11 mouse cellular contexts compared by ENCODE assay signal in the genomic region with DNA sequence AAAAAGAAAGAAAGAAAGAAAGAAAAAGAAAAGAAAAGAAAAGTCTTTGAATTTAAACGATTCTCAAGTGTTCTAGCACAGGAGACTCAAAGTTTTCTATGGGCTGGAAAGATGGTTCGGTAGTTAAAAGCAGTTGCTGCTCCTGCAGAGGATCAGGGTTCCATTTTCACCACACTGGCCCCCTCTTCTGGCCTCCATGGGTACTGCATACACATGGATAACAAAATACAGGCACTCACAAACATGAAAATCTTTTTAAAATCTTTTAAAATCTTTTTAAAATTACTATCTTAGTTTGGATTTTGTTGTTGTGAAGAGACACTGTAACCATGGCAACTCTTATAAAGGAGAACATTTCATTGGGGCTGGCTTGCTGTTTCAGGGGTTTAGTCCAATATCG. TPM values are rescaled to one million over a fixed set of nuclear protein-coding genes. Genes with fewer than 3 reads are reported as not detected.
A peak's percentile ranks its signal among the peaks of the same experiment; 100 is the strongest.
DNase-seq lines count a peak whose midpoint lies in the region; ATAC-seq lines count a peak whose summit lies in the region.
"Had no signal": no experiment of that assay in that cellular context is flagged by ENCODE, and none has a peak within 500 bp of the region (broad histone marks: within the 10 kb centered on the region; RNA-seq: fewer than 3 reads in every experiment).

No protein-coding gene starts in this region.

- H3K27ac ChIP-seq in hindbrain, embryonic 10.5 days = no peak overlapping the region
- H3K27ac ChIP-seq in hindbrain, embryonic 13.5 days = no peak overlapping the region
- no peak overlapping the region for H3K27ac ChIP-seq in heart, embryonic 12.5 days (ENCODE audit: poor library complexity, severe bottlenecking)
- H3K27ac ChIP-seq: forebrain, embryonic 10.5 days; heart, embryonic 15.5 days; limb, embryonic 12.5 days had no signal

- H3K36me3 ChIP-seq in hindbrain, embryonic 10.5 days = no peaks in the 10 kb centered on the region
- H3K36me3 ChIP-seq in hindbrain, embryonic 13.5 days = no peaks in the 10 kb centered on the region
- no peaks in the 10 kb centered on the region for H3K36me3 ChIP-seq in splenic B cell, adult 2 months (ENCODE audit: control insufficient read depth, insufficient read depth, low read length, poor library complexity, severe bottlenecking)
- no peaks in the 10 kb centered on the region for H3K36me3 ChIP-seq in heart, embryonic 12.5 days
- H3K36me3 ChIP-seq: forebrain, embryonic 10.5 days; heart, embryonic 15.5 days; limb, embryonic 12.5 days had no signal

- peaks cover under 1% of the 10 kb centered on the region for H3K4me1 ChIP-seq in hindbrain, embryonic 10.5 days (replicated peaks)
- H3K4me1 ChIP-seq in hindbrain, embryonic 13.5 days (replicated peaks) = peaks cover 9% of the 10 kb centered on the region; the same call in 1 of the 2 replicates
- 0 out of 2 replicates have a peak, but pooled peaks cover 3% of the 10 kb centered on the region for H3K4me1 ChIP-seq in heart, embryonic 12.5 days (replicated peaks)
- H3K4me1 ChIP-seq: limb, embryonic 12.5 days had no signal

- H3K9me3 ChIP-seq in hindbrain, embryonic 10.5 days = peaks cover 6% of the 10 kb centered on the region; the same call in 1 of the 2 replicates
- H3K9me3 ChIP-seq in hindbrain, embryonic 13.5 days = no peaks in the 10 kb centered on the region; the same call in 1 of the 2 replicates
- H3K9me3 ChIP-seq in heart, embryonic 12.5 days (replicated peaks) = peaks cover 12% of the 10 kb centered on the region; the same call in 1 of the 2 replicates
- H3K9me3 ChIP-seq: heart, embryonic 15.5 days had no signal

- ATAC-seq in hindbrain, embryonic 13.5 days (ENCODE audit: low FRiP score) = no peak
- no peak for ATAC-seq in heart, embryonic 12.5 days (ENCODE audit: insufficient number of reproducible peaks, low FRiP score)

- no peak overlapping the region for H3K4me3 ChIP-seq in hindbrain, embryonic 10.5 days
- no peak overlapping the region for H3K4me3 ChIP-seq in hindbrain, embryonic 13.5 days
- H3K4me3 ChIP-seq in heart, embryonic 12.5 days = no peak overlapping the region
- H3K4me3 ChIP-seq: forebrain, embryonic 10.5 days; heart, embryonic 15.5 days; limb, embryonic 12.5 days had no signal

- DNase-seq in hindbrain, embryonic 10.5 days (ENCODE audit: low spot score) = peak; percentile 48
- peak; percentile 55 for DNase-seq in right cerebral cortex, postnatal 4 days
- DNase-seq in right cerebral cortex, postnatal 36 days (ENCODE audit: low spot score in 2 of 2) = no peak
- peak; percentile 24 for DNase-seq in c-Kit-positive CD71-positive TER-119-negative erythroid progenitor cells, embryonic 14.5 days (ENCODE audit: low read depth)
- DNase-seq in splenic B cell, adult 2 months (ENCODE audit: low read depth, low spot score) = peak; percentile 38
- no peak for DNase-seq in cerebellum, adult 18-20 months

- no peak overlapping the region for H3K9ac ChIP-seq in hindbrain, embryonic 13.5 days
- no peak overlapping the region for H3K9ac ChIP-seq in heart, embryonic 12.5 days
- H3K9ac ChIP-seq: heart, embryonic 15.5 days; limb, embryonic 12.5 days had no signal

- no peaks in the 10 kb centered on the region for H3K27me3 ChIP-seq in hindbrain, embryonic 10.5 days (ENCODE audit: insufficient read depth, poor library complexity, severe bottlenecking)
- no peaks in the 10 kb centered on the region for H3K27me3 ChIP-seq in hindbrain, embryonic 13.5 days
- no peaks in the 10 kb centered on the region for H3K27me3 ChIP-seq in splenic B cell, adult 2 months (ENCODE audit: control insufficient read depth, insufficient read depth, low read length, poor library complexity, severe bottlenecking)
- H3K27me3 ChIP-seq in heart, embryonic 12.5 days (replicated peaks) = no peaks in the 10 kb centered on the region
- H3K27me3 ChIP-seq: heart, embryonic 15.5 days; limb, embryonic 12.5 days had no signal

- WGBS in hindbrain, embryonic 10.5 days = 72% methylated on average over 3 of the region's 3 CpGs
- 76% methylated on average over 3 of the region's 3 CpGs for WGBS in hindbrain, embryonic 13.5 days
- 64% methylated on average over 3 of the region's 3 CpGs for WGBS in heart, embryonic 12.5 days

- H3K4me2 ChIP-seq in hindbrain, embryonic 13.5 days = no peak overlapping the region
- H3K4me2 ChIP-seq in heart, embryonic 12.5 days = no peak overlapping the region
- H3K4me2 ChIP-seq: heart, embryonic 15.5 days; limb, embryonic 12.5 days had no signal

RNA-seq across cellular contexts. Expression of gene Lrp3, which starts 15.0 kb away (rescaled TPM):
- 13.1 and 13.7 TPM in 2 replicates for polyA plus RNA-seq in hindbrain, embryonic 10.5 days (2016; fragmentation: Nextera tagmentation; extraction: Ambion mirVana)
- 26.0 and 27.2 TPM in 2 replicates for polyA plus RNA-seq in hindbrain, embryonic 13.5 days (2015; fragmentation: Nextera tagmentation; extraction: Ambion mirVana)
- 1.6 and 1.7 TPM in 2 replicates for polyA plus RNA-seq in heart, embryonic 12.5 days (2016; fragmentation: Nextera tagmentation; extraction: Ambion mirVana)

RNA-seq across cellular contexts. Expression of gene Slc7a10, which starts 44.1 kb away (rescaled TPM):
- polyA plus RNA-seq in hindbrain, embryonic 10.5 days (2016; fragmentation: Nextera tagmentation; extraction: Ambion mirVana) = 0.56 and 0.80 TPM in 2 replicates
- polyA plus RNA-seq in hindbrain, embryonic 13.5 days (2015; fragmentation: Nextera tagmentation; extraction: Ambion mirVana) = 8.5 and 9.2 TPM in 2 replicates
- polyA plus RNA-seq in heart, embryonic 12.5 days (2016; fragmentation: Nextera tagmentation; extraction: Ambion mirVana) = 1.1 and 1.3 TPM in 2 replicates

Comparison
In these comparisons a context has a peak if more than half of its experiments do, and no peak if none do; other contexts are left out.
1. DNase-seq: peak in hindbrain, embryonic 10.5 days (single experiment), right cerebral cortex, postnatal 4 days (single experiment), c-Kit-positive CD71-positive TER-119-negative erythroid progenitor cells, embryonic 14.5 days (single experiment) and splenic B cell, adult 2 months (single experiment); none in right cerebral cortex, postnatal 36 days (0 of 2) and cerebellum, adult 18-20 months (0 of 2).